Mouse (Mus musculus): ENCODE results near the gene Fyco1.
"Not testable (repeated sequence)": the region's sequence is repeated elsewhere in the genome, so short reads cannot be mapped to it uniquely, and the experiment has no call there.

Fyco1 gene

GRCm38 (mm10) chr9:123749687-123750086 lies 102.0 kb downstream of the Fyco1 start:
- DNase-seq (ENCODE audit: low read depth, low spot score): not testable (repeated sequence)

DNA sequence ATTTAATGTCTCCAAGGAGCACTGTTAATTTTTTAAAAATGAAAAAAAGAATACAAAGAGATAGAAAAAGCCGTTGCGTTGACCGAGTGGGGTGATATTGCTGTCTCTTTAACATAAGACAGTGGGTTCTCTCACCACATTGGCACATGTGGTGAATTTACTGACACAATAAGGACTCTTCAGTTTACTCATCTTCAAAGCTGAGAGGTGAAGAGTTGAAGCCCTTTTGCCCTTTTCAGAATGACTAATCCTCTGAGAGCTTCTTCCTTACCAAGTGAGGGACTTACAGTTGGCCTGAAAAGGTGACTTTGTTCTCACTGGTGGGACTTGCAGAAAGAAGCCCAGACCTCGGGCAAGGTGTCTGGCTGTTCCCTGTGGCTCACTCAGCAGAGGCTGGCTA lies 110.9 kb downstream of the Fyco1 start:
- DNase-seq (ENCODE audit: low read depth, low spot score): no peak

Data from ZHBTc4 (cell line).